Mouse (Mus musculus): ENCODE results near the gene Gm43951.
"Not testable (repeated sequence)": the region's sequence is repeated elsewhere in the genome, so short reads cannot be mapped to it uniquely, and the experiment has no call there.

Gene Gm43951

DNA sequence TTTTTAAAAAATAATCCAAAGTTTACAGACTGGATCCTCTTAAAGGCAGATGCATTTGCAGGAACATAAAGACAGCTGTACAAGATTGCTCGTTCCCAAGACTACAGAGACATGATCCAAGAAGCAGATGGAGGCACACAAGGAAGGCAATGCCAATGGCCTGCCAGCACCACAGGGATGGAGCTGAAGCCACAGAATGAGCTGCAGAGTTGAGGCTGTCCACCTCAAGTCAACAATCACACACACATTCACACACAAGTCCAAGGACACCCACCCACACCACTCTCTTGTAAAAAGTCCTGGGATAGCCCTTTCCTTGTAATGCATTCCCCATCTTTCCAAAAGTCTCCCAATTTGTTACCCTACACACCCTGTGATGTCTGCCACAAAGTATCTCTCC is 3.2 kb downstream of the Gm43951 start:
- DNase-seq (ENCODE audit: low spot score in 2 of 2): no peak

DNA sequence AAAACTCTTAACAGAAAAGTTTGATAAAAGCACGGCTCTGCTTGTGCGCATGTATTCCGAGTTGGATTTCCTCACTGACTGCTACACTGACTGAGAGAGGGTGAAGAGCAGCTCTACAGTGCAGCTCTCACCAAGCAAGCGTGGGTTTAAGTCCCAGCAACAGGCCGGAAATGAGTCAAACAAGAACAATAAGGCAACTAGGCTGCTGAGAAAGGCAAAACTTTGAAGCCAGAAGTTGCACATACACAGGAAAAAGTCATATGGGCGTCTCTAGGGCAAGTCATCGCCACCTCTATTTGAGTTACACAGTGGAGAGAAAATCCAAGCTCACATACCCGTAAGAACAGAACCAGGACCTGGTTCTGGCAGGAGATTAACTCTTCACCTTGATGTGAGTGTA is 10.1 kb downstream of the Gm43951 start:
- DNase-seq (ENCODE audit: low spot score in 2 of 2): no peak

DNA sequence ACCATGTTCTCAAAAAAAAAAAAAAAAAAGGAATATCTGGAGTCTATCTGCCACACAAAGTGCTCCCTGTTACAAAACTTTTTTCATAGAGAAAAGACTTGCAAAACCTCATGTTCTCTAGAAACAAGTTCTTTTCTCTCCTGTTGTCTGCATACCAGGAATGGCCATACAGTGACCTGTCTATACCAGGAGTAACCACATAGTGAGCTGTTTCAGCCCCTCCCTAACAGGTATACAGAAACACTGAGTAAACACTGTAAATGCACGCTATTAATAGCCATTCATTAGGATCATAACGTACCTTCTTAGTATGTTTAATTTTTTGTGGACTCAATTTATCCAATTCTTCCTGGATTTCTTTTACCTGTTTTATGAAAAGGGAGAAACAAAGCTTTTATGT is 12.4 kb downstream of the Gm43951 start:
- no peak for DNase-seq (ENCODE audit: low spot score in 2 of 2)

DNA sequence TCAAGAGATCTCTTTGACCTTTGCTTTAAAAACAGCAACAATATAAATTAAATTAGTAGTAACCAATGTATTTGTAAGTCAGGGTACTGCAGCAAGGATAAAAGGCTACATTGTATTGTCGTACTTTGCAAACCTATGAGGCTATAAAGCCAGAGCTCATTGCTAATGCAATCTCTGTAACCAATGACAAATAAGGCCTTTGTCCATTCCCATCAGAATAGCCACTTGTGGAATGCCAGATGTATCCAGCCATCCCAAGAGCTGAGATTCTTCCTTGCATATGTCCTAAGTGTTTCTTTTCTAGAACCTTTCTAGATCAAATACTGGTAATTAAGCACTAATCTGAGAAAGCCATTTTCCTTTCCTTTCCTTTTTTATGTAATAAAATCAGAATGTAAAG is 15.8 kb downstream of the Gm43951 start:
- no peak for DNase-seq (ENCODE audit: low spot score in 2 of 2)

DNA sequence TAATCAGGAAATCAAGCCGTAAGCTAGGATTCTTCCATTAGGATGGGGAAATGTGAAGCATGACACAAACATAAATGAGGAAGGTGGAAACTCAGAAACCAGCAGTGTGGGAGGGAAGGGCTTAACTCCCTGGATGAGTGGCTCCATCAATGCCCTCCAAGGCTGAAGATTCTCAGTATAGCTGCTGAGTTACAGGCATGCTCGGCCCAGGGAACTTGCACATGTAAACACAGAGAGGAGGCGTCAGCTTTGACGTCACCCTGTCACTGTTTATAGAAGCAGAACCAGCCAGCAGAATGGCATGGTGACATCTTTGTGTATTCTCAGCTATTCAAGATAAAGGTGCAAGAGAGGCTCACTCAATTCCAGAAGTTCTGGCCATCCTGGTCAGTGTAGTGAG is 22.4 kb downstream of the Gm43951 start:
- DNase-seq (ENCODE audit: low spot score in 2 of 2): no peak

DNA sequence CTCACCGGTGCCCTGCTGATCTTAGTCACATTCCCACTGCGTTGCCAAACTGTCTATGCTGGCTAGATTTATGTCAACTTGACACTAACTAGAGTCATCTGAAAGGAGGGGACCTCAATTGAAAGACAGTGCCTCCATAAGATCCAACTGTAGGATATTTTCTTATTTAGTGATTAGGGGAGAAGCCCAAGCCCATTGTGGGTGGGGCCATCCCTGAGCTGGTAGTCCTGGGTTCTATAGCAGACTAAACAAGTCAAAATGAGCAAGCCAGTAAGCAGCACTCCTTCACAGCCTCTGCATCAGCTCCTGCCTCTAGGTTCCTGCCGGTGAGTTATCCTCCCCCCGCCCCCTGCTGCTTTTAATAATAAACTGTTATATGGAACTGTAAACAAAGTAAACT is 25.5 kb downstream of the Gm43951 start:
- DNase-seq (ENCODE audit: low spot score in 2 of 2): no peak

DNA sequence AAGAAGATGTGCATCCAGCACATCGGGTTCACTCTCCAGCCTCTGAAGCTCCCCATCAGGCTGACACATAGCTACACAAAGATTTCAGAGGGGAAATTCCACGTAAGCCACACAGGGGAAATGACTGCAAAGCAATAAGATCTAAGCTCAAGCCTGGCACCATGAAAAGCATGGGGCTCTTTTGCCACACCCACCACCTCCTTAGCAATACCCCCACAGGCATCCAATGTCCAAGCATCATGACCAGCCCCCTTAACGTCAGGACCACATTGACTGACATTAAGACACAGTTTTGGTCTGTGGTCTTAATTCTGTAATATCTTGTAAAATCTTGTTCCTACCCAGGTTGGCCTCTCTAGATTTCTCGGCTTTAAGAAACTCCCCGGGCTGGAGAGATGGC is 26.1 kb downstream of the Gm43951 start:
- no peak for DNase-seq (ENCODE audit: low spot score in 2 of 2)

DNA sequence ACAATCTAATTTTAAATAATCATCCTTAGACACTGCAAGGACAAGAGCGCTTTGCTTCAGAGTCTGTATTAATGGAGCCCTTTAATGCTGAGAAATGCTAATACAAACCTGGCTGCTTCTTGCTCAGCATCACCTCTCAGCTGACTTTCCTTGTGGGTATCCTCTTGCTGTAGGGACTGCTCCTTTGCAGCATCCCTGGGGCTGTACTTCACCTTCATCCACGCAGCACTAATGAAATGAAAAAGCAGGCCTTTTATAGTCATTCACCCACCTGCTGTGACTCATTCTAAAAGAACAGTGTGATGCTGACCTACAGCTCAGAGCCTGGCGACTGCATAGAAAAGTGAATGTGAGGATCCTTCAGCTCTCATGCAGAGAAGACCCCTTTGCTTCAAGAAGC is 30.1 kb downstream of the Gm43951 start:
- no peak for DNase-seq (ENCODE audit: low spot score in 2 of 2)

DNA sequence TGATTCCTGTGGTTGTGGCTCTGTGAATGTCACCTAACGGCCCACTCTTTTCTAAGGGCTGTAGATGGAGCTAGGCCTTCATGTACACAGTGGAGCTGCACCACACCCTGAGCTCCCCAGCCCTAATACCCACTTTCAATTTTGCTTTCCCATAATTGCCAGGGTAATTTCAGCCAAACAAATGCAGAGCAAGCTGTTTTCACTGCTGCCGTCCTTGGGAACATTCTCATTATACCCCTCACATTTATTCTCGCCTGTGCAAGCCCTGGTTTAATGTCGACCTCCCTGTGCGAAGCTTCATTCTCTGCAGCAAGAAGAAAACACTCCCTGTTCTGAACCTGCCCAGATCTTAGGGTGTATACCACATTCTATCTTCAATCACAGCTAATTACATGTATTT is 30.7 kb downstream of the Gm43951 start:
- no peak for DNase-seq (ENCODE audit: low spot score in 2 of 2)

DNA sequence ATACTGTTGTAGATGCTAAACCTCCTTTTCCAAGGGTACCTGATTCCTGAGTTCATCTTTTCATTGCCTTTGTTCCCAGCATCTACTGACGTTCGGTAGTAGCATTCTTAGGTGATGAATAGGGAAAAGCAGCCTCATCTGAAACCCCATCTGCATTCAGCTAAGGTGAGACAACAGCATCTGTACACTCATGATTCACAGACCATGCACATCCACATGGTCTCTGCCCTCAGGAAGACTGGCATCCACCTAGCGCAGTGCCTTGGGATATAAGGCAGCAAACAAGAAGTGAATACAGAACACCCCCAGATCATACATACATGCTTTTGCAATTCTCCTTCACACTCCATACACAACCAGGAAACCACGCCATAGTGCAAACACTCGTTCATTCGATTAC is 31.9 kb downstream of the Gm43951 start:
- DNase-seq (ENCODE audit: low spot score in 2 of 2): no peak

DNA sequence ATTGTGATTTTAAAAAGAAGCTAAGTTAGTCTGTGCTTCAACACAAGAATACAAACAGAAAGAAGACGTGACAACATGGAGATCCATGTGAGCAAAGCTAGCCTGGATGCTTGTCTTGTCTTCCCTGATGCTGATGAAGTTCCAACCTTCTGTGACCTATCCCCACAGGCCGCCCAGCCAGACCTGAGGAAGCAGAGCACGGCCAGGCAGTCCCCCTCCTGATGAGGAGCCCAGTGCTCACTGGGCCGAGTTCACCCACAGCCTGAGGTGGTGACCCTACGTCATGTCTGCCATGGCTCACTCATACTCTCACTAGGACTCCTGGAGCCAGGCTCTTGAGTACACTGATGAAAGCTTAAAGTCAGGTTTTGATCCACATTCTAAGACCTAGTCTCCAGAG is 33.1 kb downstream of the Gm43951 start:
- DNase-seq (ENCODE audit: low spot score in 2 of 2): no peak

DNA sequence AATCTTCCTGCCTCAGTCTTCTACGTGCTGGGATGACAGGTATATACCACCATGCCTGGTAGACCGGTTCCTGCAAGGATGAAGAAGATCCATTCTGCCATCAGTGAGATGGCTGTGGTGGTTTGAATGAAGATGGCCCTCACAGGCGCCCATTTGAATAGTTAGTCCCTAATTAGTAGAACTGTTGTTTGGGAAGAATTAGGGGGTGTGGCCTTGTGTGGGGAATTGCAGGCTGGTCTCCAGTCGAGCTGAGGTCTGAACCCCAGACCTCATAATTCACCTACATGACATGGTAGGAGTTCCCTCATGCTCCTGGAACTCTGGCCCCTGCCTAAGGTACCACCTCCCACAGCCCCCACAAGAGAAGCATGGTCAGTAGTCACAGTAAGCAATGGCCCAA is 34.7 kb downstream of the Gm43951 start:
- not testable (repeated sequence) for DNase-seq (ENCODE audit: low spot score in 2 of 2)

DNA sequence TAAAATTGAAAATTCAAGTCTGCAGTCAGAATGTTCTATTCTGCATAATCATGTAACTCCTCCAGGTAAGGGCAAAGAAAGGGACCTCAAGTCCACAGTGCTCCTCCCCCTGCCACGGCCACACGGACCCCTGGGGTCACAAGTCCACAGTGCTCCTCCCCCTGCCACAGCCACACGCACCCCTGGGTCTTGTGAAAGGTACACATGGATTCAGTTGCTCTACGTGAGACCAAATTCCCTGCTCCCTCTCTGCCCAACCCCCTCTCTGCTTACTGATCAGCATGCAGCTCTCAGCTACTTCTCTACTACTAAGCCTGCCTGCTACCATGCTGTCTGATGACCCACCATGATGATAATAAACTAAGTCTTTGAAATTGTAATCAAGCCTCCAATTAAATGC is 36.8 kb downstream of the Gm43951 start:
- DNase-seq (ENCODE audit: low spot score in 2 of 2): no peak

DNA sequence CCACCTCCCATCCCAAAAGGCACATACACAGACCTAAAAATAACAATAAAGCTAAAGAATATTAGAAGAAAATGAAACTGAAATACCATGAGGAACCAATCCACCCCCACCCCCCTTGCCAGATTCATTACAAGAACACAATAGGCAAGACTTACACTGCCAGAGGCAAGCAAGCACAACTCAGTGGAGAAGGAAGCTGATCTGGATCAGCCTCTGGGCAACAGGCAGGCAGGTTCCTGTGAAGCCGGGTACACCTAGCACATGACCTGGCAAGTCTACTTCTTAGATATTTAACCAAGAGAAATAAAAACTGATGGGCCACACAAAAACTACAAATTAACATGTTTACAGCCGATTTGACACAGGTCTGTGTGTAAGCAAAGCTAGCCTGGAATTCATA is 43.4 kb downstream of the Gm43951 start:
- no peak for DNase-seq (ENCODE audit: low spot score in 2 of 2)

DNA sequence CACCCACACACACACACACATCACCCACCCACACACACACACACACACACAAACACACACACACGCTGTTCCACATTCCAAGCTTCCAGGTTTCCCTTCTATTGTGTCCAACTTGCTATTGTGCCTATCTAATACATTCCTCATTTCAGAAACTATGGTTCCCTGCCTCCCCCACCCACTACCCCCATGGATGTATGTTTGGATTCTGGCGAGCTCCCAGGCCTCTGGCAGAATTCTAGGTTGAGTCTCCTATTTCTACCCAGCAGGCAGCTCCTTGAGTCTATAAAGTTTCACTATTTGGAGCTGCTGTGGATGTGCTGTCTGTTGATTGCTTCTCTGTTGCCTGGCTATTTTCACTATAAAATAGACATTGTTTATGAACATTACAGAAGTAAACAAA is 50.0 kb downstream of the Gm43951 start:
- DNase-seq (ENCODE audit: low spot score in 2 of 2): no peak

DNA sequence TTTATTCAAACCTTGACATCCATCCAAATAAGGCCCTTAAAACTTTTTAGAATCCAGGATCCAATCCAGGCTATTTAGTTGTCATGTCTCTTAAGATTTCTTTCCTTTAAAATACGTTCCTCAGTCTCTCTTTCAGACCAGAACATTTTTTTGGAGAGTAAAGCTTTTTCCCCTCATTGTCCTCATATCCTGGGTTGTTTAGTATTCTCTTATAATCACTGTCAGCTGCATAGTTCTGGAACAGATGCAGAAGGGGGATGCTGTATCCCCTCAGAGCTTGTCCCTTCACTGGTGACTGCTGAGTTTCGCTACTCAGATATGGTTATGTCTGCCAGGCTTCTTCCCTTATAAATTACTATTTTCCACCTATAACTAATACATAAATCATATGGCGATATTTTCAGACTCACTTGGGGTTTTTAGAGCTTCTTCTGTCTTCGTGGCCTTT is 50.6 kb downstream of the Gm43951 start:
- no peak for DNase-seq (ENCODE audit: low spot score in 2 of 2)

DNA sequence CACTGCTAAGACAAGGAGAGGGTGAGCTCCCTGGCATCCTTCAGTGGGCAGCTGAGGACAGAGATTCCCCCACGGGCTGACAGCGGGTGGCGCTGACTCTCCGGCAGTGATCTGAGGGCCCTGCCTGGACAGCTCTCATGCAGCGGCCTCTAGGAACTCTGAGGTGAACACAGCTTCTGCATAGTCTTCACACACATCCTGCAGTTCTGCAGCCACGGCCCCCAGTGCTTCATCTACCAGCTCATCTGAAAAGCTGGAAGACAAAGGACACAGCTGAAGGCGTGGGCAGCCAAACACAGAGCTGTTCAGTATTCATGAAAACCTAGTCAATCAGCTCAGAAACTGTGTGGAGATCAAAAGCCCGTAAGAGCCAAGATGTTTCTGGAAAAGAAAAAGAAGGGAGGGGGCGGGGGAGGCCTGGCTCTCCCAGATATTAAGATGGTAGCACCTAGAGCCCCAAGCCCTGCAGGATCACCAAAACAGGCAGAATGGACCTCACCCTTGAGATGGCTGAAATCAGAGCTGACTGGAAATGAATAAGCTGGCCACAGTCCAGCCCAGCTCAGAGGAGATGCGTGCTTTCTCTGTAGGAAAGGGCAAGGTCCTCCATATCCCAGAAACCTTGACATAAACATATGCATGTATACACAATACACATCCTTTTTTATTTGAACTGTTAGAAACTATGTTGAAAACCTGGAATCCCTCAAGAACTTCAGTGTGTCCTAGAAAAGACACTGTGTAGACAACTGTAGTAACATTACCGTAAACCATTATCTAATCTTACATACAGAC is 51.3 kb downstream of the Gm43951 start:
- DNase-seq (ENCODE audit: low spot score in 2 of 2): no peak
